Mouse (Mus musculus) layer of hippocampus, postnatal 10 days (tissue): Measurements from ENCODE around the gene Olfr506. TPM values are rescaled to one million over a fixed set of nuclear protein-coding genes. Genes with fewer than 3 reads are reported as not detected.
"Not testable (repeated sequence)": the region's sequence is repeated elsewhere in the genome, so short reads cannot be mapped to it uniquely, and the experiment has no call there.

Experiments
- DNase-seq, 2 experiments: peaks; one replicate each; pipeline ENCODE4 v3.0.0; 2021; ENCODE audit warnings: low spot score in 2 of 2
- long read RNA-seq: library from polyadenylated mRNA; stranded (forward); transcript quantifications from one replicate; pipeline ENCODE4 v2.0.0, GENCODE M21; 2023
- total RNA-seq, 2 experiments: library from RNA; stranded (reverse); gene quantifications; 2 replicates each; pipeline ENCODE4 v1.2.3; 2021

The Olfr506 gene
- total RNA-seq: not detected
- long read RNA-seq: 0 reads

GRCm38 (mm10) chr7:108610487-108610886 lies at the start of gene Olfr506:
Olfr506 (plus strand) TSS chr7:108610787.
- DNase-seq: no peak

DNA sequence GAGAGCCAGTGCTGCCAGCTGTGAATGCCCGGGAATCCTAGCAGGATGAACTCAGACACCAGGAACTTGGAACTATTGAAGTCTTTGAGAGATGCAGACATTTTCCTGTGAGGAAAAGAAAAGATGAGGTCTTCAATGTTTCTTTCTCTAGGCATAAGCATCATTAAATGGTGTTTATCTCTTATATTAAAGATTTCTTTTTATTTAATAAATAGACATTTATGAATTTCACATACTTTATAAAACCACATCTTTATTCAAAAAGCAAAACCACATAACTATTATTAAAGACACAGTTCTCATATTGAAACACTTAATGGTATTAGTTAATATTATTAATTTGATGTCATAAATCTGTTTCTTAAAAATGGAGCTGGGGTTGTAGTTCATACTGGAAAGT lies 44.9 kb upstream of the Olfr506 start, which contains the start of gene Olfr504:
TSS of gene Olfr504 (minus strand) at position 101 of the 400 bp plus-strand sequence.
- DNase-seq: no peak

- no peak for DNase-seq
These were observed 20.8 kb upstream of the Olfr506 start for GRCm38 (mm10) chr7:108589797-108590196.

- DNase-seq: not testable (repeated sequence)
These were observed 8.7 kb upstream of the Olfr506 start for GRCm38 (mm10) chr7:108601916-108602315.

DNA sequence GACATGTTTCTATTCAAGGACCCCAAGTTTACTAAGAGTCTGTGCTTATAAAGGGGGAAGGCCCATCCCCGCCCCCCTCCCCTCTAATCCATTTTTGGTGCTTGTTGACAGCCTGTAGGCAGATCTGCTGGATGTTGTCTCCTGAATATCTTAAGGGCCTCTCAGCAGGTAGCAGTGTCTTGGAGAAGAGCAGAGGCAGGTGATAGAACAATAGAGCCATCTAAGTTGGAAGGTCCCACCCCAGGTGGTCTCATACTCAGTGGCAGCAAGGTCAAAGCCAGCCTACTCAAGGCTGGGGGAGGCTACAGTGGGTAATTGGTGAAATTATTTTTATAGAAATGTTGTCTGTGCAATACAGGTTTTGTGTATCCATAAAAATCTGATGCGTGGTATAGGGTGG lies 3.5 kb downstream of the Olfr506 start:
- no peak for DNase-seq

DNA sequence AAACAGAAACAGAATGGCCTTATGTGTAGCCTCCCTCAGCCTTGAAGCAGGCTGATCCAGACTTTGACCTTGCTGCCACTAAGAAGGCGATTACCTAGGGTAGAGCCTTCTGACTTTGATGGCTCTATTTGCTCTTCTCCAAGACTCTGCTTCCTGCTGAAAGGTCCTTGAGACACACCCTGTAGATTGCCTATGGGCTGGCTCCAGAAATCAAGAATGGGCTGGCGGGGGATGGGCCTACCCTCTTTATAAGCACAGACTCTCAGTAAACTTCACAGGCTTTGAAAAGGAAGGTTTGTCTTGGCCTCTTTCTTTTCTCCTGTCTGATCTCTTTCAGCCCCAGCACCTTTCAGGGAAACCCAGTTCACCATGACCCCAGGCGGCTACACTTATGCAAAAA lies 6.2 kb downstream of the Olfr506 start:
- DNase-seq: not testable (repeated sequence)

GRCm38 (mm10) chr7:108621514-108621913 lies 10.9 kb downstream of the Olfr506 start, which contains the start of gene Olfr507:
Olfr507 (plus strand) TSS chr7:108621814.
- no peak for DNase-seq

- DNase-seq: no peak
These were observed 19.1 kb downstream of the Olfr506 start, which contains the start of gene Olfr508 for GRCm38 (mm10) chr7:108629694-108630093. Olfr508 (plus strand) TSS chr7:108629994.

DNA sequence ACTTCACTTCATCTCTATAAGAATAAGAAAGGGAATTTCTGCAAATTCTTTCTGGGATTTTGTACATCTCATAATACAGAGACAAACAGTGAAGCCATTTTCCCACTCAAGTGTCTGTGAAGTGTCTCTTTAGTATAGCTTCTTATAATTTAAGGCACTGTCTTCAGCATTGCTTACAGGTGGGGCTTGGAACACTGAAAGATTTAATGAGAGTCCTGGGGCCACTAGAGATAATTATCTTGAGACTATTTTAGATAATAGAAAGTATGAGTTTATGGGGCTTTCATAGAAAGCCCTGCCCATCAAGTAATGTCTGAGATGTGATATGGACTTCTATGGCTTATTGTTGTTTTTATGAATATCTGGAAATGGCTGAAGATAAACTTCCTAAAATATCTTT lies 41.2 kb downstream of the Olfr506 start, which contains the start of gene Olfr509:
TSS of gene Olfr509 (minus strand) at position 101 of the 400 bp plus-strand sequence.
- no peak for DNase-seq

DNA sequence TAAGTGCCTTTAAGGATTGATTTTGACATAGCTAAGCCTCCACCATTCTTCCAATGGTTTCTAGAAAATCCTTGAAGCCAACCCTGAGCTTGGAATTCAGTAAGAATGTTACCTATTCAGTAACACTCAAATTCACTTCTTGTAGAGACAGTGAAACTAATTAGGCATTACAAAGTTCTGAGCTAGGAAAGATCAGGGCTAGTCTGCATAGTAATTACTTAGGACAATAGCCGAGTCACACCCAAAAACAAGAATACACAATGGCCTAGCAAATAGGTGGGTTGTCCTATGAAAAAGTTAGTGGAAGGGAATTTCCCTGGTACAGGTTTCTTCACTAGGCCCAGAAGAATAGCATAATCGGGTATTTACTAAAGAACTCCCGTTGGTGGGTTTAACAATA lies 51.8 kb downstream of the Olfr506 start:
- no peak for DNase-seq

Other genes starting within 250 kb of the Olfr506 start
- not detected for gene Olfr494, start 245.5 kb upstream of the Olfr506 start, total RNA-seq
- gene Olfr495, start 217.6 kb upstream of the Olfr506 start, total RNA-seq: not detected
- not detected for gene Olfr497, start 190.4 kb upstream of the Olfr506 start, total RNA-seq
- gene Olfr498, start 145.5 kb upstream of the Olfr506 start, total RNA-seq: not detected
- not detected for gene Olfr502, start 85.7 kb upstream of the Olfr506 start, total RNA-seq
- not detected for gene Olfr503, start 66.3 kb upstream of the Olfr506 start, total RNA-seq
- gene Olfr504, start 45.0 kb upstream of the Olfr506 start, total RNA-seq: not detected
- not detected for gene Olfr507, start 11.0 kb downstream of the Olfr506 start, total RNA-seq
- not detected for gene Olfr508, start 19.2 kb downstream of the Olfr506 start, total RNA-seq
- not detected for gene Olfr509, start 41.1 kb downstream of the Olfr506 start, total RNA-seq
- not detected for gene Olfr510, start 55.6 kb downstream of the Olfr506 start, total RNA-seq
- not detected for gene Olfr512, start 102.5 kb downstream of the Olfr506 start, total RNA-seq
- not detected for gene Olfr513, start 140.2 kb downstream of the Olfr506 start, total RNA-seq
- not detected for gene Olfr514, start 215.2 kb downstream of the Olfr506 start, total RNA-seq
- gene Olfr516, start 239.7 kb downstream of the Olfr506 start, total RNA-seq: not detected